Mouse (Mus musculus) kidney, embryonic 16.5 days (tissue): ENCODE measurements around the gene Rapgef4. TPM values are rescaled to one million over a fixed set of nuclear protein-coding genes. Genes with fewer than 3 reads are reported as not detected.
A peak's percentile ranks its signal among the peaks of the same experiment; 100 is the strongest.

Experiments
- ATAC-seq: fragments of 200-750 bp; cut with Nextera tagmentation; 2 replicates; pipeline ENCODE4 v1.8.0; 2017; ENCODE audit warnings: moderate TSS enrichment; ENCODE audit not compliant: low FRiP score, low TSS enrichment
- H3K27ac ChIP-seq: fragments of 300-500 bp; sonication (generic); 2 replicates; pipeline ENCODE4 v1.5.1; 2014; ENCODE audit warnings: low read length
- H3K27me3 ChIP-seq: fragments of 300-500 bp; sonication (generic); 2 replicates; pipeline ENCODE4 v1.6.1; 2014; ENCODE audit warnings: low read length, control low read depth, mixed read lengths; ENCODE audit not compliant: insufficient read depth
- H3K36me3 ChIP-seq: fragments of 300-500 bp; sonication (generic); 2 replicates; pipeline ENCODE4 v1.6.1; 2014; ENCODE audit warnings: low read length, control low read depth, mixed read lengths; ENCODE audit not compliant: insufficient read depth
- H3K4me1 ChIP-seq: fragments of 300-500 bp; sonication (generic); 2 replicates; pipeline ENCODE4 v1.6.1; 2014; ENCODE audit warnings: low read length, control low read depth, mixed read lengths; ENCODE audit not compliant: insufficient read depth
- H3K4me2 ChIP-seq: fragments of 300-500 bp; sonication (generic); replicated peaks from 2 replicates; pipeline ENCODE4 v1.6.1; 2014; ENCODE audit warnings: low read depth, low read length
- H3K4me3 ChIP-seq: fragments of 300-500 bp; sonication (generic); 2 replicates; pipeline ENCODE4 v1.5.1; 2014; ENCODE audit warnings: mild to moderate bottlenecking, low read length
- H3K9ac ChIP-seq: fragments of 300-500 bp; sonication (generic); replicated peaks from 2 replicates; pipeline ENCODE4 v1.6.1; 2014; ENCODE audit warnings: low read length
- H3K9me3 ChIP-seq: fragments of 300-500 bp; sonication (generic); 2 replicates; pipeline ENCODE4 v1.6.1; 2016; ENCODE audit warnings: low read length, control low read depth
- WGBS: fragments of 180-500 bp; shearing (Covaris S2); extraction: QIAGEN DNeasy Blood & Tissue Kit; methylation state at CpG from one replicate; pipeline ENCODE4 v1.1.7; 2014; 5-methylcytosine and 5-hydroxymethylcytosine counted together
- polyA plus RNA-seq: library from polyadenylated mRNA; unstranded; fragments of >200 nt; fragmentation: Nextera tagmentation; extraction: Ambion mirVana; gene quantifications from 2 replicates; pipeline ENCODE4 v1.2.1, GENCODE M21; 2015

Gene Rapgef4
- polyA plus RNA-seq, 1 experiment from 2014 or later = 6.9 TPM

DNA sequence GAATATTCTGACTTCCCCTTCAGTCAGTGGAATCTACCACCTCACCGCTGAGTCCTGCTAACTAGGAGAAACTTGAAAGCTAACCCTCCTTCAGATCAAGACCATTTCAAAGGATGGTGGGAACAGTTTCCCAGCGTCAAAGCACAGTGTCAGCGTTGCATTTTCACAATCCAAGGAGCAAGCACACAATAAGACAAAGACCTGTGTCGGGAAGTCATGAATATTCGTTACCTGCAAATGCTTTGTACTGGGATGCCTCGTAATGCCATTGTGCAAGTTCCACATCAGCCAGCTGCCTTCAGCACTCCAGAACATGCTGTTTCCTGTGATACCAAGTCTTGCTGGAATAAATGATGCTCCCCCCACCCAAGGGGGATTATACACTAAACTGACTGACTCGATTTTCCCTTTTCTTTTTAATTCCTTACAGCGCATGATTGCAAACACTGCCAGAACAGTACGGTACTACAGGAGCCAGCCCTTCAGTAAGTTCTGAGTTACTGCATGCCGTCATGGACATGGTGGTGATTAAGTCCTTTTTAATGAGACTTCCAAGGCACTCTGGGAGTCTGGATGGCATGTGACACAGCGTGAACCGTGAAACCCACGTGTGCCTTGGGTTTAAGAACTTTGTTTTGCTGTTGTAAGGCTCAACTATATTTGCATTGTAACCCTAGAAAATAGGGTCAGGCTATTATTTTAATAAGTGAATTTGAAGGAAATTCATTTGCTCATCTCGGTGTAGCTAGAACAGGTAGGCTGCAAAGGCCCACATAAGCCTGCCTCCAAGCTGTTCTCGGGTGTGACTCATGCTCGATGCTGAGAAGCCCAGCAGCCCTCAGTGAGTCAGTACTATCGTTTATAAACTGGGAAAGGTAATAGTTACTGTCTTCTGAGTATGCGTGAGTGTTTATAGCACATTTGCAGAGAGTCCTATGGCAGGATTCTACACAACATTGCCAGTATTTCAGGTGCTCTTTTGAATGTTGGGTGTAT lies 271.8 kb downstream of the Rapgef4 start:
- Histone ChIP-seq H3K27ac (no peak overlapping the region), H3K36me3 (no peaks in the 10 kb centered on the region), H3K9me3 (no peaks in the 10 kb centered on the region), H3K4me3 (no peak overlapping the region), H3K27me3 (no peaks in the 10 kb centered on the region), H3K4me2 (no peak overlapping the region), H3K4me1 (peaks cover 12% of the 10 kb centered on the region), H3K9ac (no peak overlapping the region)
- ATAC-seq = no peak
- 71% methylated on average over 18 of the region's 18 CpGs for WGBS

DNA sequence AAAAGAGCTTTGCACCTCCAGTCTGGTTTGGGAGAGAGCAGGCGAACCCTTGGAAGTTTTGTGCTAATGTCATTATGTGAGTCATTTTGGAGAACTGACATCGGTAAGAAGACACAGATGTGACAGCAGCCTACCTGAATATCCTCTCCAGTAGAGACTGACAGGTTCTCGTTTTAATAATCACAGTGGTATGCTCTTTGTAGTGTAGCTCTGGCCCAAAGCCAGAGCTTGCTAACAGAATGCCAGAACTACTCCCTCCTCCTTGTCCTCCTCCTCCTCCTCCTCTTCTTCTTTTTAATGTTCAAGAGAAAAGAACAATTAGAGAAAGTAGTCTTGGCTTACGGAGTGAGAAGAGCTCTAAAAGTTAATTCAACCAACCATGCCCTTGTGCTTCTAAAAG lies 272.8 kb downstream of the Rapgef4 start:
- no peak overlapping the region for H3K9ac ChIP-seq
- no peak overlapping the region for H3K4me3 ChIP-seq
- no peak for ATAC-seq
- no peaks in the 10 kb centered on the region for H3K36me3 ChIP-seq
- H3K4me2 ChIP-seq = no peak overlapping the region
- no peak overlapping the region for H3K27ac ChIP-seq
- H3K27me3 ChIP-seq = no peaks in the 10 kb centered on the region
- 62% methylated on average over 4 of the region's 4 CpGs for WGBS
- no peaks in the 10 kb centered on the region for H3K9me3 ChIP-seq
- H3K4me1 ChIP-seq = peaks cover 12% of the 10 kb centered on the region

DNA sequence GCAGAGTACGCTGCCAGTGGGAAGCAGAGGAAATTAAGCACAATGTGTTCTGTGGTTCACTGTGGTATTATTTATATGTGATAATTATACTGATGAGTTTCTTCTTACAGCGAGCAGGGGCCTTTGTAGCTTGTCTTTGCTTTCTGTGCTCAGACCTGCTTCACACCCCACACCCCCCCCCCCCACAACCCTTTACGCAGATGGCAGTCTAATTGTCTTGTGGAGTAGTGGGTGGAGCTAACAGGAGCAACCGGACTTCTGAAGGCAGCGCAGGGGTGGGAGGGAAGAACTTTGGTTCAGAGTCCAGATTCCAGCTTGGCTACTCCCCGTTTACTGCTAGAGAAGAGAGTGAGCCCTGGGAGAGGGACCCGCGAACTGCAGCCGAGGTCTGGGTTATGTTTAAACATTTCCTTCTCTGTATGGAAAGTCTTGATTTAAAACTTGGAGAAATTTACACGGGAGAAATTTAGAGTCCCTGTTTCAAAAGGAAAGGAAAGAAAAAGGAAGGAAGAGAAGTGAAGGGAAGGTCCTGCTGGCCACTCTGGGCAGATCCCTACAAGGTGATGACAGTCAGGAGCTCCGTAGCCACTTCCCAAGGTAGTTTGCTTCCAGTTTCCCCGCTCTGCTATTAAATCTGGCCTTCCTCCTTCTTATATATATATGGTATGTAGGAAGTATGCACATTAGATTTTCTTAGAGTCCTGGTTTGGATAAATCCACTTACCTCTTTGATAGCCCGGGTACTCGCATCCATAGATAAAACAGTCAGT lies 274.0 kb downstream of the Rapgef4 start:
- Histone ChIP-seq H3K9me3 (no peaks in the 10 kb centered on the region), H3K4me1 (peaks cover 12% of the 10 kb centered on the region), H3K4me2 (peak overlapping the region; percentile 48), H3K4me3 (peak overlapping the region; percentile 29), H3K27ac (no peak overlapping the region), H3K36me3 (no peaks in the 10 kb centered on the region), H3K27me3 (no peaks in the 10 kb centered on the region), H3K9ac (peak overlapping the region; percentile 57)
- 25% methylated on average over 14 of the region's 14 CpGs for WGBS
- ATAC-seq = peak; percentile 86

DNA sequence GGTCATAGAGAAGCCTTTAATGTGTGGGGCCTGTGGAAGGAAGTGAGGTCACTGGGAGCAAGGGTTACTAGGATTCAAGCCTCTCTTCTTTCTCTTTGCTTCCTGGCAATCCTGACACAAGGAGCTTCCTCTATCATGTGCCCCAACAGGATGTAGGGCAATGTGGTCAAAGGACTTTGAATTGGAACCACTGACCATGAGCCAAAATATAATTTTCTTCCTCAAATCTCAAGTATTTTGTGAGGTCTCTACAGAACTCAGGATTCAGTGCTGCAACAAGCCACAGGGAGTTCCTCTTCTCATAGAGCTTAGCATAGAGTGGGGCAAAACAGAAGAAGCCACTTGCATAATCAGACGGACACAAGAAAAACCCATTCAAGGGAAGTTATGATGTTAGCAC lies 279.7 kb downstream of the Rapgef4 start:
- Histone ChIP-seq H3K36me3 (no peaks in the 10 kb centered on the region), H3K27me3 (no peaks in the 10 kb centered on the region), H3K4me3 (no peak overlapping the region), H3K4me1 (no peaks in the 10 kb centered on the region), H3K27ac (no peak overlapping the region), H3K4me2 (no peak overlapping the region), H3K9me3 (no peaks in the 10 kb centered on the region), H3K9ac (no peak overlapping the region)
- WGBS = 95% methylated on average over 1 of the region's 1 CpGs
- no peak for ATAC-seq

DNA sequence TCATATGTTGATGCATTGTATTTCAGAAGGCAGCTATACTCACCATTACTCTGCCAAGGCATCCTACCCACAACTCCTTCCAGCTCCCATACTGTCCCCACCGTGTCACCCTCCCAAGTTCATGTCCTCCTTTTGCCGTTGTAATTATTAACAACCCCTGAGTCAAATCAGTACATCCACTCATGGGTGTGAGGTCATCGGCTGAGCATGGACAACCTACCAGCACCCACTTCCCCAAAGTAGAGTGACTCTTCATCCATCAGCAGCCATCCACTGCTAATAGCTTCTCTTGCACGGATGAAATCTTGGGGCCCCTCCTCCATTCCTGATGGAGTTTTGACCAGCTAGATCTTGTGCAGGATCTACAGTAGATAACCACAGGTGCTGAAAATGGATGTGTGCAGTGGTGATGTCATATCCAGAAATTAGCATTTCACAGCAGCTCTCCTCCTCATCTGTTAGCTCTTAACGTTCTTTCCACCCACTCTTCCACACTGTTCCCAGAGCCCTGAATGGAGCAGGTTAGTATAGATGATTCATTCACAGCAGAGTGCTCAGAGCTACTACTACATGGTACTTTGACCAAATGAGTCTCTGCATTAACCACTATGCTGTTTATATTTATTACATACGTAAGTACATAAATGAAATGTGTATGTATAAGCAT lies 281.9 kb downstream of the Rapgef4 start:
- Histone ChIP-seq H3K4me3 (no peak overlapping the region), H3K9me3 (peaks cover 5% of the 10 kb centered on the region; the same call in 1 of the 2 replicates), H3K9ac (no peak overlapping the region), H3K27me3 (no peaks in the 10 kb centered on the region), H3K27ac (no peak overlapping the region), H3K4me2 (no peak overlapping the region), H3K36me3 (no peaks in the 10 kb centered on the region), H3K4me1 (no peaks in the 10 kb centered on the region)
- no peak for ATAC-seq
- 81% methylated on average over 6 of the region's 6 CpGs for WGBS

DNA sequence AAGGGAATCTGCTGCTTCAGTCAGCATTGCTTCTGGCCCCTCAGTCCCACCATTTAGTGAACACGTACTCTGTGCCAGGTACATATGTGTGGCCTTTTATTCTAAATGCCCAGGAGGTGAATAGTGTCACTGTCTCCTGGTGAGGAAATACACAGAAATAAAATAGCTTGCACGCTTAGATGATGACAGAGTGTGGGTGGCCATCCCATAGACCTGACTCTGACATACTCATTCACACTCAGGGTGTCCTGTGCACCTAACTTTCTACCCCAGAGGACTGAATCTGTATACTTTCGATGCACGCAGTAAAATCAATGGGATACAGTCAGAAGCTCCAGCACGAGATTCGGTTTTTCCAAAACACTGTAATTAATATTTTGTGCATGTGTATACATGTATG lies 286.4 kb downstream of the Rapgef4 start:
- Histone ChIP-seq H3K4me3 (no peak overlapping the region), H3K4me2 (no peak overlapping the region), H3K9me3 (peaks cover 5% of the 10 kb centered on the region; the same call in 1 of the 2 replicates), H3K9ac (no peak overlapping the region), H3K27me3 (no peaks in the 10 kb centered on the region), H3K36me3 (no peaks in the 10 kb centered on the region), H3K4me1 (no peaks in the 10 kb centered on the region), H3K27ac (no peak overlapping the region)
- 86% methylated on average over 6 of the region's 6 CpGs for WGBS
- no peak for ATAC-seq

DNA sequence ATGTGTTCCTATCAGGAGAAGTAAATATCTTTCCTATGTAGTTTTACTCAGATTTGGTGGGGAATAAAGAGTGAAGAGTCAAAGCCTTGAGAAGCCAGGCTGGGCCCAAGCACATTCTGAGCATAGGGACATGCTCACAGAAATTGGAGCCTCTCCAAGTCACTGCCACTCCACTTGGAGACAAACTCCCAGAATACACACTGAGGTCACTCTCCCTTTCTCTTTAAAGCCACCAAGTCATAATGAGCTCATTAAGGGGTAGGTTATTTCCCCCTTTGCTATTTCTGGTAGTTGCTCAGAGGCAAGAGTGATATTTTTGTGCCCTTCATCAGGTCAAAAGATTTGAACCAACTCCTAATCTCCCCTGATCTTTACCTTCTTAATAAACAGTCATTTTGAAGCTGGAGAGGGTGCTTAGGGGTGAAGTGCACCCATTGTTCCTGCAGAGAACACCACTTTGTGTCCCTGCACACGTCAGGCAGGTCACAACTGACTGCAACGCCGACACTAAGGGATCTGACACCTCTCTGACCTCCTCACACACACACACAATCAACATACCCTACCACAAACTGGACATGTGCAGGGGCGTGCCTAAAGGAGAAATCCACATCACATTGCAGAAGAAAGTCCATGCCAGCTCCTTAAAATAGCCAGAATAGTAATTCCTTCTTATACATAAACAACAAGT lies 288.8 kb downstream of the Rapgef4 start:
- H3K4me2 ChIP-seq = no peak overlapping the region
- no peaks in the 10 kb centered on the region for H3K36me3 ChIP-seq

DNA sequence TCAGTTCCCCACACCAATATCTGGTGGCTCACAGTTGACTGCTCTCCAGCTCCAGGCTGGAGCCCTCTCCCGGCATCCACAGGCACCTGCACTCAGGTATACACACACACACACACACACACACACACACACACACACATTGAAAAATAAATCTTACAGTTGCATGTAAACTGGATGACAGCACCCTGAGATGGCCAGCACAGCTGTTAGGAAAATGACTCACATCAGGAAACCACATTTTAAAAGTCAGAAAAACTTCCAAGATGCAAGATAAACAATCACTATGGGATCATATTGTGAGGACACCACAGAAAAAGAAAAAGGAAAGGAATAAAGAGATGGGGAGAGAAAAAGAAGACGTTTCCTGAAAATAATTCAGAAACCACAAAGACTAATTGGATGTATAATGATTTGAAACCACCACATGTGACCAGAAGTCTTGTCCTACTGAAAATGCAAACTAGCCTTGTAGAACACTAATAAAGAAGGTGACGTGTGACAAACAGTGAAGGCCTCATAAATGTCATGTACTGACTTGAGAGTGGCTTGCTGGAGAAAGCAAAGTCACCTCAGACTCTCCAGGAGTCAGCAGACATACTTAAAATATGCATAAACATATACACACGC lies 297.3 kb downstream of the Rapgef4 start:
- Histone ChIP-seq H3K4me1 (no peaks in the 10 kb centered on the region), H3K27me3 (no peaks in the 10 kb centered on the region), H3K9me3 (no peaks in the 10 kb centered on the region), H3K4me2 (no peak overlapping the region), H3K4me3 (no peak overlapping the region), H3K9ac (no peak overlapping the region), H3K36me3 (no peaks in the 10 kb centered on the region), H3K27ac (no peak overlapping the region)
- ATAC-seq = no peak
- WGBS = 67% methylated on average over 4 of the region's 4 CpGs

More for the DNA sequence above, 288.8 kb downstream of the Rapgef4 start:
- WGBS = 73% methylated on average over 4 of the region's 4 CpGs
- Histone ChIP-seq H3K9me3 (peaks cover 5% of the 10 kb centered on the region; the same call in 1 of the 2 replicates), H3K27me3 (no peaks in the 10 kb centered on the region), H3K9ac (no peak overlapping the region), H3K4me3 (no peak overlapping the region), H3K27ac (no peak overlapping the region), H3K4me1 (no peaks in the 10 kb centered on the region)
- no peak for ATAC-seq

DNA sequence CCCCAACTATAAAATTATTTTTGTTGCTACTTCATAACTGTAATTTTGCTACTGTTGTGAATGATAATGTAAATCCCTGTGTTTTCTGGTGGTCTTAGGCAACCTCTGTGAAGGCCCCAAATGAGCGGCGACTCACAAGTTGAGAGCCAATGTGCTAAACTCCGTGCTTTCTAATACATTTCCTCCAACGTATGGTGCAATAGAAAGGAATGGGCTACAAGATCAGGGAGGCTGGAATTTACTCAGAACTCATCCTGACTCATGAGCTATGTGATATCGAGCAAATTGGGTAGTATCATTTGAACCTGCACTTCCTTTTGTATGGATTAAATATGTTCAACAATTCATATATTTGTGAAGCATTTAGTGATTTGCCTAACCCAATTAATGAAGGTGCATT lies 299.5 kb downstream of the Rapgef4 start:
- H3K27ac ChIP-seq = no peak overlapping the region
- no peaks in the 10 kb centered on the region for H3K27me3 ChIP-seq
- H3K4me3 ChIP-seq = no peak overlapping the region
- 93% methylated on average over 5 of the region's 5 CpGs for WGBS
- H3K4me2 ChIP-seq = no peak overlapping the region
- no peaks in the 10 kb centered on the region for H3K4me1 ChIP-seq
- ATAC-seq = no peak
- no peaks in the 10 kb centered on the region for H3K36me3 ChIP-seq
- no peaks in the 10 kb centered on the region for H3K9me3 ChIP-seq
- H3K9ac ChIP-seq = no peak overlapping the region
